Mouse (Mus musculus): ENCODE results near the gene Xxylt1. TPM values are rescaled to one million over a fixed set of nuclear protein-coding genes. Genes with fewer than 3 reads are reported as not detected.

Gene Xxylt1
- polyA plus RNA-seq (2015; fragmentation: Nextera tagmentation; extraction: Ambion mirVana), result 14.3 and 15.7 TPM in 2 replicates

DNA sequence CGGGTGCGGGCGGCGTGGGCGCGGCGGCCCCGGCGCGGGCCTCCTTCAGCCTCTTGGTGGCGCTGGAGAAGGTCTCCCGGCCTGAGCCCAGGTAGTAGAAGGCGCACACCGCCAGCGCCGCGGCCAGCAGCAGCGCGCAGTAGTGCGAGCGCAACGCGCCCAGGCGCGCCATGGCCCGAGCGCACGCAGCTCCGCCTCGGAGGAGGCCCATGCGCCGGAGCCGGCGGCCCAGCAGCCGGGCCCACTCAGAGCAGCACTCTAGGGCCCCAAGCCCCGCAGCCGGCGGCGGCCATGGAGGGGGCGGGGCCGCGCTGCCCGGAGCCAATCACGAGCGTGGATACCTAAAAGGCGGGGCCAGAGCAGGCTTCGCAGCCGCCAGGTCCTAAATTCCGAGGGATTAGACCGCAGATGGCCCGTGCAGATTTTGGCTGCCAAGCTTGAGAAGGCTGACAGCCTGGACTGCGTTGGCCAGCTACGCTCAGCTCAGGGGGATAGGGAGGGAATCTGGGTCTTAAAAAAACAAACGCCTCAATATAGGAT is at the start of gene Xxylt1:
Gene Xxylt1, minus strand, starts transcription at position 308 of the 540 bp plus-strand sequence.
- Histone ChIP-seq H3K36me3 (no peaks in the 10 kb centered on the region), H3K4me1 (peaks cover 7% of the 10 kb centered on the region), H3K9ac (peak within 1 kb of the TSS; percentile 58), H3K27ac (peak within 1 kb of the TSS; percentile 95), H3K9me3 (no peaks in the 10 kb centered on the region), H3K4me2 (peak within 1 kb of the TSS; percentile 99), H3K4me3 (replicated peaks) (peak within 1 kb of the TSS; percentile 93), H3K27me3 (replicated peaks) (no peaks in the 10 kb centered on the region)
- ATAC-seq (ENCODE audit: insufficient read depth, low FRiP score, low read depth), result peak; percentile 97
- WGBS, result under 1% methylated on average over 42 of the region's 54 CpGs

DNA sequence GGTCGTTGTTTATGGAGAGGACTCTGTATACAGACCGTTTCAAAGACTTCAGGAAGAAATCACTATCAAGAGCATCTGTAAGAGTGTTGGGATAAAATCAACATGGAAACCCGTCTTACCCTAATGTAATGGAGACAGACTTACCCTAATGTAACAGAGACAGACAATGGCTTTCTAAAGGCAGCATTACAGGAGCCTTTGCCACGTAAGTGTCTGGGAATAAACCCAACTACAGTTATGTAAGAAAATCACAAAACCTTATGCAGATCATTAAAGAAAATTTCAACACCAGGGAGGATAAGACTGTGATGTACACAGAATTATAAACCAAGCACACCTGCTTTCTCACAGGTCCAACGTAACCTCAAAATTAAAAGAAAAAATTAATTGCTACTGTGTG is 46.9 kb upstream of the Xxylt1 start:
- Histone ChIP-seq H3K4me2 (no peak overlapping the region), H3K9me3 (no peaks in the 10 kb centered on the region), H3K4me1 (no peaks in the 10 kb centered on the region), H3K9ac (no peak overlapping the region), H3K27ac (no peak overlapping the region), H3K4me3 (replicated peaks) (no peak overlapping the region), H3K27me3 (replicated peaks) (no peaks in the 10 kb centered on the region), H3K36me3 (no peaks in the 10 kb centered on the region; the same call in 1 of the 2 replicates)
- ATAC-seq (ENCODE audit: insufficient read depth, low FRiP score, low read depth), result no peak
- 86% methylated on average over 5 of the region's 5 CpGs for WGBS

DNA sequence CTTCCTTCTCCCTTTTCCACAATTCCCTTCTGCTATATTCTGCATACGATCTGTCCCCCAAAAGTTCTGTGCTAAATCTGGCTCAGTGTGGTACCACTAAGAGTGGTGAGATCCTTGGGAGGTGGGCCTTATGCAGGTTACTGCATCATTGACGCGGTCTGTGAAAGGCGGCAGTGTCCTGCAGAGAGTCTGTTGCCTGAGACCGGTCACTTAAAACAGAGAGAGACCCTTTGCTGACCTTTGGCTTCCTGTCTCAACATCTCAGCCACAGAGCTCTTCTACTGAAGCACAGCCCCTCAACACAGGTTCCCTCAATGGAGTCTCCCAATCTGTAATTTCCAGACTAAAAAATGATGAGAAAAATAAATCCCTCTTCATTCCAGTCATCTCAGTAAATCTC is 43.8 kb upstream of the Xxylt1 start:
- WGBS, result 76% methylated on average over 5 of the region's 5 CpGs
- no peak overlapping the region for H3K9ac ChIP-seq
- no peak overlapping the region for H3K4me3 ChIP-seq (replicated peaks)
- no peaks in the 10 kb centered on the region for H3K9me3 ChIP-seq
- no peak overlapping the region for H3K4me2 ChIP-seq
- H3K4me1 ChIP-seq, result no peaks in the 10 kb centered on the region
- no peak for ATAC-seq (ENCODE audit: insufficient read depth, low FRiP score, low read depth)
- H3K27me3 ChIP-seq (replicated peaks), result no peaks in the 10 kb centered on the region
- no peak overlapping the region for H3K27ac ChIP-seq
- peaks cover 4% of the 10 kb centered on the region; the same call in 1 of the 2 replicates for H3K36me3 ChIP-seq

DNA sequence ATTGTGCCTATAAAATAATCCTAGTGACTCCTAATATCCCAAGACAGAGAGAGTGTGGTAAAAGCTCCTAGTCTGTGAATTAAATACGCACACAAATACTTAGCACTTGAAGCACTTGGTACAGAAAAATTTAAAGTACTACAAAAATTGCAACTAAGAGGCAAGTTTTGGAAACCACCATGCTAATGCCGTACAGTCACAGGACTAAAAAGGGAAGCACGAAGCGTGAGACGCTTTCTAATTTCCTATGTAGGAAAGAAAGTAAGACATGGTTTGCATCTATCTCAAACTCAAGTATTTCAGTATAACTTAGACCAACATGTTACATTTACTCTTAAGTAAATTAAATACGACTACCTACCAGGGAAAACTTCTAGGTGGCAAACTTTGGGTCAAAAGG is 40.4 kb upstream of the Xxylt1 start:
- Histone ChIP-seq H3K27ac (no peak overlapping the region), H3K4me3 (replicated peaks) (no peak overlapping the region), H3K4me2 (no peak overlapping the region), H3K9me3 (no peaks in the 10 kb centered on the region), H3K36me3 (peaks cover 12% of the 10 kb centered on the region; the same call in 1 of the 2 replicates), H3K9ac (no peak overlapping the region), H3K4me1 (no peaks in the 10 kb centered on the region), H3K27me3 (replicated peaks) (no peaks in the 10 kb centered on the region)
- 95% methylated on average over 6 of the region's 6 CpGs for WGBS
- no peak for ATAC-seq (ENCODE audit: insufficient read depth, low FRiP score, low read depth)

DNA sequence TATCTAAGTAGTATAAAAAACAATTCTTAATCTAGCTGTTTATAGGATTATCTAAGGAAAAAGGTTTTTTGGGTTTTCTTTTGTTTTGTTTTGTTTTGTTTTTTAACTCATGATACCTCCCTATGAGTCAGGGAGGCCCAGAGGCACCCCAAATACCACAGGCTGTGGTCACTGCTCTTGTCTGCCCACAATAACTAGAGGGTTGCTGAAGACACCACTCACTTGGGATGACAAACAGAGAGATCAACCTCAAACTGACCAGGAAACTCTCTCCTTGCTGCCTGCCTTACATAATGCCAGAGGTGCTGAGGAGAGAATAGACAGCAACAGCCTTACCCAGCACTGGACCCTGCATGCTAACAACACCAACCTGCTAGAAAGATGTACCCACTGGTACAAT is 32.4 kb upstream of the Xxylt1 start:
- no peak overlapping the region for H3K9ac ChIP-seq
- no peaks in the 10 kb centered on the region for H3K27me3 ChIP-seq (replicated peaks)
- no peaks in the 10 kb centered on the region for H3K4me1 ChIP-seq
- no peaks in the 10 kb centered on the region for H3K9me3 ChIP-seq
- peaks cover 27% of the 10 kb centered on the region; the same call in 1 of the 2 replicates for H3K36me3 ChIP-seq
- no peak for ATAC-seq (ENCODE audit: insufficient read depth, low FRiP score, low read depth)
- no peak overlapping the region for H3K27ac ChIP-seq
- H3K4me3 ChIP-seq (replicated peaks), result no peak overlapping the region
- H3K4me2 ChIP-seq, result no peak overlapping the region

DNA sequence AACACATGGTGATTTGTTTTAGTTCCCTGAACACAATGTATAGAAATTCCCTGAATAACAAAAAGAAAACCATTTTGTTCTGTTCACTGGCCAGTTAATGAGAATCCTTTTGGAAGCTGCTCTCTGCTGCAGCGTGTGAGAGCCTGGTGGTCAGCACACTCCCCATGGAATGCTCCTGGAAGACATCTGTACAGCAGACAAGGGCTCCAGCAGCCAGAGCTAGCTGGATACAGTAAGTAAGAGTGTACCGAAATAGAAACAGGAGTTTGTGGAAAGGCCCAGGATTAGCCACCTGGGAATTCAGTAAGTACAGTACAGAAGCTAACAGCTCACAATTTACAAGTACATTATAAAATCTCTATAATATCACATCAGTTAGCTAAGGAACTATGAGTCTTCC is 20.1 kb upstream of the Xxylt1 start:
- WGBS, result 90% methylated on average over 2 of the region's 2 CpGs
- Histone ChIP-seq H3K27me3 (replicated peaks) (no peaks in the 10 kb centered on the region), H3K4me1 (no peaks in the 10 kb centered on the region), H3K4me2 (no peak overlapping the region), H3K4me3 (replicated peaks) (no peak overlapping the region), H3K9me3 (no peaks in the 10 kb centered on the region), H3K9ac (no peak overlapping the region), H3K36me3 (peaks cover 9% of the 10 kb centered on the region; the same call in 1 of the 2 replicates), H3K27ac (no peak overlapping the region)
- ATAC-seq (ENCODE audit: insufficient read depth, low FRiP score, low read depth), result no peak

DNA sequence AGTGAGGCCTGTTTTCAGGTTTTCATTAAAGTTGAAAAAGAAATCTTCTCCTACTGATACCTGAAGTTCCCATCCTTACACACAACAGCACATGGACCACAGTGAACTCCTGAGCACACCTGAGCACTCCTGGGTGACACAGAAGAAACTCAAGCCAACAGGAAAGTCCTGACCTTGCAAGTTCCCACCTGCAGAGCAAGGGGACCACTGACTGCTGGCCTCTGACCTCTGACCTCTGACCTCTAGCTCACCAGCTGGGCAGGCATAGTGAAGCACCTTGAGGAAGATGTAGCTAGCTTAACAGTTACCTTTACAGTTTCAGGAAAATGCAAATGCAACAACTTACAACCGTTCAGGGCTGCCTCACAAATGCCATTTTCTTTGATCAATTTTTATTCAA is 18.7 kb upstream of the Xxylt1 start:
- H3K27me3 ChIP-seq (replicated peaks), result no peaks in the 10 kb centered on the region
- H3K36me3 ChIP-seq, result peaks cover 9% of the 10 kb centered on the region; the same call in 1 of the 2 replicates
- no peak for ATAC-seq (ENCODE audit: insufficient read depth, low FRiP score, low read depth)
- no peak overlapping the region for H3K4me2 ChIP-seq
- no peak overlapping the region for H3K9ac ChIP-seq
- H3K4me3 ChIP-seq (replicated peaks), result no peak overlapping the region
- no peaks in the 10 kb centered on the region for H3K4me1 ChIP-seq
- no peak overlapping the region for H3K27ac ChIP-seq
- WGBS, result 87% methylated on average over 1 of the region's 1 CpGs
- H3K9me3 ChIP-seq, result no peaks in the 10 kb centered on the region

DNA sequence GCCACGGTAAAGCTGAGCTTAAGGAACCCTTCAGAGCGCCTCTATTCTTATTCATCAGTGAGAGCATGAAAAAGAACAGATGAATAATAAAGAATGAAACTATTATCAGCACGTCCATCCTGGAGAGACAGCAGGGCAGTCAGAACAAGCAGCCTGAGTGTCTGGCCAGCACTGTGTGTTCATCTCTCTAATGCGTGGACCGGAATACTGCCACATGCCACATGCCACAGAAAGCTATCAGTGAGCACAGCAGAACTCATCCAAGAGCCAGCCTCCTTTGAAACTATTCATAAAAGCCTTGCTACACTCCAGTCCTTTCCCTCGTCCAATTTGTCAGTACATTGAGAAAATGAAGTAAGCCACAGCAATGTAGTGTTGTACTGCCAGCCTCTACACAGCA is 12.8 kb upstream of the Xxylt1 start:
- Histone ChIP-seq H3K27me3 (replicated peaks) (no peaks in the 10 kb centered on the region), H3K4me3 (replicated peaks) (no peak overlapping the region), H3K36me3 (no peaks in the 10 kb centered on the region), H3K4me2 (no peak overlapping the region), H3K9me3 (no peaks in the 10 kb centered on the region), H3K4me1 (no peaks in the 10 kb centered on the region), H3K27ac (no peak overlapping the region), H3K9ac (no peak overlapping the region)
- no peak for ATAC-seq (ENCODE audit: insufficient read depth, low FRiP score, low read depth)
- WGBS, result 81% methylated on average over 6 of the region's 6 CpGs

DNA sequence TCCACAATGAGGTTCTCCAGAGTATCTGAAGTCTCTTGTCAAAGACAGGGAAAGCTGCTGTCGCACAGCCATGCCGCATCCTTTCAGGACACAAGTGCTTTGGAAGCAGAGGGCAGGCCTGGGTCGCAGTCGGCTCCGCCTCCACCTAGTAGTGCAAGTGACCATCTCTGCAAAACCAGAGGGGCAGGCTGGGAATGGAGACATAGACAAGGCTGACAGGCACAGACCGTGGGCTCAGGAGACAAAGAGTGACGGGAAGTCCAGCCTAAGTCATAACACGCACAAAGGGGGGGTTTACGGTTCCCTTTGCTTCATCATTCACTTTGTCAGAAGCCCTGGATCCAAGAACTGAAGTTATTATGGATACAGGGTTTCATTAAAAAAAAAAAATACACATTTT is 12.0 kb upstream of the Xxylt1 start:
- no peaks in the 10 kb centered on the region for H3K4me1 ChIP-seq
- no peaks in the 10 kb centered on the region for H3K9me3 ChIP-seq
- no peaks in the 10 kb centered on the region for H3K27me3 ChIP-seq (replicated peaks)
- ATAC-seq (ENCODE audit: insufficient read depth, low FRiP score, low read depth), result no peak
- no peak overlapping the region for H3K9ac ChIP-seq
- no peaks in the 10 kb centered on the region for H3K36me3 ChIP-seq
- 62% methylated on average over 9 of the region's 9 CpGs for WGBS
- H3K4me2 ChIP-seq, result no peak overlapping the region
- no peak overlapping the region for H3K27ac ChIP-seq
- no peak overlapping the region for H3K4me3 ChIP-seq (replicated peaks)

DNA sequence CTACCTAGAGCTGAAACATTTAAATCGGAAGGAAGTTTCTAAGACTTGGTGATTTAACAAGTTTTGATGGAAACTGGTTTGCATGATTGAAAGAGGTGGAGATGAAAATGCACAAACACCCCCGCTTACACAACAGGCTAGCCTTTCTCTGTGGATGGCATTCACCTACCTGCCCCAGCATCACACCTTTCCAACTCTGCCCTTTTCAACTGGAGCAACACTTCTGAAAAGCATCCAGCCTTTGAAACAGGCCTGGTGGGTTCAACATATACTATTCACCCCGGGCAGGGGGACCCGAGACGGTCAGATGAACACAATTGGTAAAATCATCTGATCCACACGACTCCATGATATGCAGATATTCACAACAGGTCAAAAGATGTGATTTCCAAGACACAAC is 659 bp upstream of the Xxylt1 start:
- WGBS, result 60% methylated on average over 6 of the region's 6 CpGs
- peak overlapping the region; percentile 99; the same call in 1 of the 2 replicates for H3K4me2 ChIP-seq
- no peak overlapping the region for H3K9ac ChIP-seq
- peaks cover 7% of the 10 kb centered on the region for H3K4me1 ChIP-seq
- no peaks in the 10 kb centered on the region for H3K9me3 ChIP-seq
- no peaks in the 10 kb centered on the region for H3K36me3 ChIP-seq
- H3K27me3 ChIP-seq (replicated peaks), result no peaks in the 10 kb centered on the region
- H3K4me3 ChIP-seq (replicated peaks), result no peak overlapping the region
- H3K27ac ChIP-seq, result no peak overlapping the region
- no peak for ATAC-seq (ENCODE audit: insufficient read depth, low FRiP score, low read depth)

DNA sequence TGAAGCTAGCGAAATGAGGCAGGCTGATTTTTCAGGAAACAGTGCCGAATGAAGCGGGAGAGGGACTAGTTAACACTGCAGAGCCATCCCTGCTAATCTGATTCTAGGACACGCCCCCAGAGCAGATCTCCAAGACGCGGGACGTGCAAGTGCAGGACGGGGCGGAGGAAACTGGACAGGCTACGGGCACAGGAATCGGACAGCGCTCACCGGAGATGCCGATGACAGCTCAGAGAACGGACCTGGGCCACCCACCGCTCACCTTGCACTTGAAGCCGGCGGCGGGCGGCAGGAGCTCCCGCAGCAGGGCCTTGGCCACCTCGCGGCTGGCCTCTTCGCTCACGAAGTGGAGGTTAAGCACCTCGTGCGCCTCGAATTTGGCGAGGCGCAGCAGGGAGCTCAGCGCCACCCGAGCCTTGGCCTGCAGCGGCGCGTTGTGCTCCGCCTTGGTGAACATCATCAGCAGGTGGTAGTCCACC is 620 bp downstream of the Xxylt1 start:
- no peaks in the 10 kb centered on the region for H3K36me3 ChIP-seq
- H3K27ac ChIP-seq, result peak overlapping the region; percentile 95
- peaks cover 7% of the 10 kb centered on the region for H3K4me1 ChIP-seq
- peak overlapping the region; percentile 58 for H3K9ac ChIP-seq
- no peaks in the 10 kb centered on the region for H3K27me3 ChIP-seq (replicated peaks)
- H3K4me3 ChIP-seq (replicated peaks), result peak overlapping the region; percentile 93
- peak overlapping the region; percentile 99 for H3K4me2 ChIP-seq
- no peaks in the 10 kb centered on the region for H3K9me3 ChIP-seq
- WGBS, result under 1% methylated on average over 36 of the region's 36 CpGs
- peak; percentile 75 for ATAC-seq (ENCODE audit: insufficient read depth, low FRiP score, low read depth)

DNA sequence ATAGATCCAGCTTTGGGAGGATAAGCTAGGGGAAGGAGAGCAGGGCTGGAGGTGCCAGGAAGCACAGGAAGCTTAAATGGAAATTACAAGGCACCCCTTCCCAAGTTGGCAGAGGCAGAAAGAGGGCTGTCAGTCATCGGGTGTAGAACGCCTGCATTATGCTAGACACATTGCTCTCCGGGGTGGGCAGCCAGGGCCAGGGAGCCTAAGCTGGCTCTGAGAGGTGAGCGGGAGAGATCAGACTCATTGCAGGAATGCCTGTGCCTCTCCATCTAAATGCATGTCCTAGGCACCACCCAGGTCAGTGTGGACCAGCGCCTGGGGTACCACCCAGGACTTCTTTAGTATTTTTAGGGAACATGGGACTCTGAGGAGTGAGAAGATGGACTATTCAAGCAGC is 3.8 kb downstream of the Xxylt1 start:
- no peaks in the 10 kb centered on the region for H3K36me3 ChIP-seq
- H3K4me3 ChIP-seq (replicated peaks), result no peak overlapping the region
- 90% methylated on average over 5 of the region's 5 CpGs for WGBS
- ATAC-seq (ENCODE audit: insufficient read depth, low FRiP score, low read depth), result no peak
- H3K4me2 ChIP-seq, result no peak overlapping the region
- no peaks in the 10 kb centered on the region for H3K27me3 ChIP-seq (replicated peaks)
- no peaks in the 10 kb centered on the region for H3K9me3 ChIP-seq
- no peak overlapping the region for H3K9ac ChIP-seq
- H3K4me1 ChIP-seq, result peaks cover 7% of the 10 kb centered on the region
- no peak overlapping the region for H3K27ac ChIP-seq

DNA sequence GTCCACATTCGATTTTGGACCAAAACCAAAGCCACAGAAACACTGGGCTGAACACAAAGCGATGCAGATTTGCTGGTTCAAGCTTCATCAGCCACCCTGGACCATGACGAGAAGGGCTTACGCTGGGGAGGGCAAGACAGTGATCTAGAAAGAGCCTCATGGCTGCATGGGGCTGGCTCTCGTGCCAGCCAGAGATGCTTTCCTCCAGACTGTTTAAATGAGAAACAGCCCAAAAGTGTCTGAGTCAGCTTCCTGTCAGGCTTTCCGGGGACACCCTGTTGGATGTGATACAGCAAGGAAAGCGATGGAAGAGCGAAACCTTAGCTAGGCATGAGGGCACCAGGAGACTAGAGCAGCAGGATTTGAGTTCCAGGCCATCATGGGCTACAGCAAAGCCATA is 4.8 kb downstream of the Xxylt1 start:
- H3K27me3 ChIP-seq (replicated peaks), result no peaks in the 10 kb centered on the region
- ATAC-seq (ENCODE audit: insufficient read depth, low FRiP score, low read depth), result no peak
- H3K9ac ChIP-seq, result no peak overlapping the region
- no peaks in the 10 kb centered on the region for H3K9me3 ChIP-seq
- no peak overlapping the region for H3K4me2 ChIP-seq
- WGBS, result 79% methylated on average over 8 of the region's 8 CpGs
- no peak overlapping the region for H3K4me3 ChIP-seq (replicated peaks)
- H3K27ac ChIP-seq, result no peak overlapping the region
- no peaks in the 10 kb centered on the region for H3K36me3 ChIP-seq
- H3K4me1 ChIP-seq, result peaks cover 7% of the 10 kb centered on the region
